Mouse (Mus musculus): Measurements from ENCODE around the gene Kbtbd2.

DNA sequence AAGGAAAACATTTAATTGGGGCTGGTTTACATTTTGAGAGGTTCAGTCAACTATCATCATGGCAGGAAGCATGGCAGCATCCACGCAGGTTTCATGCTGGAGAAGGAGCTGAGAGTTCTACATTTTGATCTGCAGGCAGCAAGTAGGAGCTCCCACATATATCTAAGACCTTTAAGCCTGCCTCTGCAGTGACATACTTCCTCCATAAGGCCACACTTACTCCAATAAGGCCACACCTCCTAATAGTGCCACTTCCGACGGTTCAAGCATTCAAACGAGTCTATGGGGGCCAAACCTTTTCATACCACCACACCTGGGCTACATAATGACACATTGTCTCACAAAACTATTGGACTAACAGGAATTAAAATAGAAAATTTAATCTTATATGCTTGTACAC lies 31.9 kb downstream of the Kbtbd2 start:
- TF ChIP-seq CTCF (conservative IDR thresholded peaks at IDR 0.05; ENCODE audit: insufficient read depth, insufficient read length, low read depth, low read length) (no peak), POLR2A (IDR thresholded peaks at IDR 0.05; ENCODE audit: low read depth, low read length) (no peak)

Measured in kidney, adult 2 months (tissue).